Mouse (Mus musculus): Measurements from ENCODE around the gene Ctla4. TPM values are rescaled to one million over a fixed set of nuclear protein-coding genes. Genes with fewer than 3 reads are reported as not detected.

The Ctla4 gene
- total RNA-seq, 2 experiments from 2014 or later: not detected

GRCm38 (mm10) chr1:60862951-60863461 is 23.8 kb upstream of the Ctla4 start:
- no peak for ATAC-seq (replicated peaks; ENCODE audit: low FRiP score, low TSS enrichment, poor library complexity, severe bottlenecking)

GRCm38 (mm10) chr1:60863701-60864100 is 23.1 kb upstream of the Ctla4 start:
- ATAC-seq (replicated peaks; ENCODE audit: low FRiP score, low TSS enrichment, poor library complexity, severe bottlenecking): no peak

GRCm38 (mm10) chr1:60865167-60865566 is 21.6 kb upstream of the Ctla4 start:
- no peak for ATAC-seq (replicated peaks; ENCODE audit: low FRiP score, low TSS enrichment, poor library complexity, severe bottlenecking)

GRCm38 (mm10) chr1:60866043-60866442 is 20.8 kb upstream of the Ctla4 start:
- no peak for ATAC-seq (replicated peaks; ENCODE audit: low FRiP score, low TSS enrichment, poor library complexity, severe bottlenecking)

GRCm38 (mm10) chr1:60868333-60869277 is 18.2 kb upstream of the Ctla4 start:
- ATAC-seq (replicated peaks; ENCODE audit: low FRiP score, low TSS enrichment, poor library complexity, severe bottlenecking): 0 out of 2 replicates have a peak, but pooled peaks have one; percentile 57

GRCm38 (mm10) chr1:60875267-60875666 is 11.5 kb upstream of the Ctla4 start:
- no peak for ATAC-seq (replicated peaks; ENCODE audit: low FRiP score, low TSS enrichment, poor library complexity, severe bottlenecking)

- ATAC-seq (replicated peaks; ENCODE audit: low FRiP score, low TSS enrichment, poor library complexity, severe bottlenecking): no peak
Measured at GRCm38 (mm10) chr1:60880116-60880867, 6.5 kb upstream of the Ctla4 start.

- no peak for ATAC-seq (replicated peaks; ENCODE audit: low FRiP score, low TSS enrichment, poor library complexity, severe bottlenecking)
Measured at GRCm38 (mm10) chr1:60882792-60883191, 4.0 kb upstream of the Ctla4 start.

GRCm38 (mm10) chr1:60883279-60883678 is 3.5 kb upstream of the Ctla4 start:
- ATAC-seq (replicated peaks; ENCODE audit: low FRiP score, low TSS enrichment, poor library complexity, severe bottlenecking): no peak

GRCm38 (mm10) chr1:60884611-60885010 is 2.2 kb upstream of the Ctla4 start:
- ATAC-seq (replicated peaks; ENCODE audit: low FRiP score, low TSS enrichment, poor library complexity, severe bottlenecking): no peak

- no peak for ATAC-seq (replicated peaks; ENCODE audit: low FRiP score, low TSS enrichment, poor library complexity, severe bottlenecking)
Measured at GRCm38 (mm10) chr1:60898127-60898932, 11.5 kb downstream of the Ctla4 start.

- ATAC-seq (replicated peaks; ENCODE audit: low FRiP score, low TSS enrichment, poor library complexity, severe bottlenecking): no peak
Measured at GRCm38 (mm10) chr1:60898933-60899210, 12.1 kb downstream of the Ctla4 start.

GRCm38 (mm10) chr1:60899244-60899643 is 12.4 kb downstream of the Ctla4 start:
- no peak for ATAC-seq (replicated peaks; ENCODE audit: low FRiP score, low TSS enrichment, poor library complexity, severe bottlenecking)

- ATAC-seq (replicated peaks; ENCODE audit: low FRiP score, low TSS enrichment, poor library complexity, severe bottlenecking): no peak
Measured at GRCm38 (mm10) chr1:60902547-60902946, 15.7 kb downstream of the Ctla4 start.

GRCm38 (mm10) chr1:60903126-60903525 is 16.3 kb downstream of the Ctla4 start:
- ATAC-seq (replicated peaks; ENCODE audit: low FRiP score, low TSS enrichment, poor library complexity, severe bottlenecking): no peak

GRCm38 (mm10) chr1:60904456-60904978 is 17.7 kb downstream of the Ctla4 start:
- no peak for ATAC-seq (replicated peaks; ENCODE audit: low FRiP score, low TSS enrichment, poor library complexity, severe bottlenecking)

GRCm38 (mm10) chr1:60907466-60907865 is 20.7 kb downstream of the Ctla4 start:
- no peak for ATAC-seq (replicated peaks; ENCODE audit: low FRiP score, low TSS enrichment, poor library complexity, severe bottlenecking)

- ATAC-seq (replicated peaks; ENCODE audit: low FRiP score, low TSS enrichment, poor library complexity, severe bottlenecking): no peak
Measured at GRCm38 (mm10) chr1:60908751-60909161, 22.0 kb downstream of the Ctla4 start.

- no peak for ATAC-seq (replicated peaks; ENCODE audit: low FRiP score, low TSS enrichment, poor library complexity, severe bottlenecking)
Measured at GRCm38 (mm10) chr1:60909746-60910145, 22.9 kb downstream of the Ctla4 start.
